Mouse (Mus musculus) CH12.LX (cell line): ENCODE results near the gene Tmem53. TPM values are rescaled to one million over a fixed set of nuclear protein-coding genes. Genes with fewer than 3 reads are reported as not detected.

Source experiments
- DNase-seq: peaks from one replicate; pipeline ENCODE4 v3.0.0-alpha.2; 2013; ENCODE audit errors: extremely low read depth
- H3K27ac ChIP-seq: 2 replicates; pipeline ENCODE4 v1.5.1; 2012; ENCODE audit warnings: low read depth, mild to moderate bottlenecking, control low read depth, moderate library complexity; ENCODE audit not compliant: insufficient read depth
- H3K27me3 ChIP-seq: replicated peaks from 2 replicates; pipeline ENCODE3; 2012; ENCODE audit warnings: inconsistent platforms
- H3K36me3 ChIP-seq, 2 experiments: replicated peaks in 1 of 2; 2 replicates each; pipeline versions ENCODE3 to v1.6.1; 2012; ENCODE audit warnings: inconsistent platforms in 1 of 2, low read length in 1 of 2, mild to moderate bottlenecking in 1 of 2, mixed read lengths in 1 of 2, moderate library complexity in 1 of 2; ENCODE audit not compliant: control insufficient read depth in 1 of 2, insufficient read depth in 1 of 2
- H3K4me1 ChIP-seq, 2 experiments: 2 replicates each; pipeline ENCODE4 v1.6.1; 2012; ENCODE audit warnings: inconsistent platforms in 1 of 2, moderate library complexity in 1 of 2; ENCODE audit not compliant: insufficient read depth in 2 of 2, control insufficient read depth in 1 of 2
- H3K4me2 ChIP-seq: 2 replicates; pipeline ENCODE4 v1.6.1; 2012; ENCODE audit warnings: low read depth, mild to moderate bottlenecking, control low read depth; ENCODE audit not compliant: poor library complexity, insufficient read depth, severe bottlenecking
- H3K4me3 ChIP-seq, 3 experiments: fragments of 150-350 bp in 1 of 3; sonication (generic) in 1 of 3; replicated peaks in 1 of 3; 2 replicates each; pipeline versions ENCODE3 to v1.5.1; 2011 to 2012; ENCODE audit warnings: low read depth in 2 of 3, low read length in 2 of 3, mild to moderate bottlenecking in 2 of 3, moderate library complexity in 2 of 3, control low read depth in 1 of 3, improper control_type of control experiment in 1 of 3, inconsistent platforms in 1 of 3, mixed read lengths in 1 of 3; ENCODE audit not compliant: poor library complexity in 1 of 3
- H3K79me2 ChIP-seq: replicated peaks from 2 replicates; pipeline ENCODE4 v1.6.1; 2012; ENCODE audit warnings: mild to moderate bottlenecking, moderate library complexity; ENCODE audit not compliant: control insufficient read depth, poor library complexity, insufficient read depth, severe bottlenecking; ENCODE audit errors: extremely low read depth
- H3K9ac ChIP-seq: 2 replicates; pipeline ENCODE4 v1.6.1; 2012; ENCODE audit warnings: low read depth, mild to moderate bottlenecking, control low read depth, moderate library complexity; ENCODE audit not compliant: insufficient read depth
- H3K9me3 ChIP-seq: replicated peaks from 2 replicates; pipeline ENCODE3; 2012; ENCODE audit warnings: low read length, inconsistent platforms, mixed read lengths
- CHD1 ChIP-seq: IDR thresholded peaks from 2 replicates; pipeline ENCODE4 v1.6.1; 2012; ENCODE audit warnings: low read depth, low read length, improper control_type of control experiment, inconsistent platforms
- CHD2 ChIP-seq: IDR thresholded peaks from 2 replicates; pipeline ENCODE4 v1.6.1; 2011; ENCODE audit warnings: low read length, improper control_type of control experiment
- CTCF ChIP-seq, 2 experiments: IDR thresholded peaks in 1 of 2; conservative IDR thresholded peaks in 1 of 2; 2 replicates each; pipeline ENCODE4 v1.5.1; 2011 to 2012; ENCODE audit warnings: low read depth in 2 of 2, low read length in 2 of 2, improper control_type of control experiment in 1 of 2, inconsistent platforms in 1 of 2, mild to moderate bottlenecking in 1 of 2, moderate library complexity in 1 of 2
- GABPA ChIP-seq: IDR thresholded peaks from 2 replicates; pipeline ENCODE4 v1.6.1; 2012; ENCODE audit warnings: low read depth, low read length, improper control_type of control experiment, inconsistent platforms; ENCODE audit not compliant: insufficient replicate concordance
- IRF4 ChIP-seq: IDR thresholded peaks from 2 replicates; pipeline ENCODE4 v1.6.1; 2014; ENCODE audit warnings: low read depth, mild to moderate bottlenecking, inconsistent platforms, low read length, improper control_type of control experiment
- JUN ChIP-seq: IDR thresholded peaks from 2 replicates; pipeline ENCODE4 v1.6.1; 2011; ENCODE audit warnings: low read depth, mild to moderate bottlenecking, low read length, improper control_type of control experiment, moderate library complexity; ENCODE audit not compliant: insufficient read depth
- JUND ChIP-seq: conservative IDR thresholded peaks from 2 replicates; pipeline ENCODE4 v1.6.1; 2011; ENCODE audit warnings: low read depth, low read length, improper control_type of control experiment
- KAT2A ChIP-seq: IDR thresholded peaks from 2 replicates; pipeline ENCODE4 v1.6.1; 2012; ENCODE audit warnings: low read length, improper control_type of control experiment, inconsistent platforms; ENCODE audit not compliant: insufficient replicate concordance
- MAX ChIP-seq: IDR thresholded peaks from 2 replicates; pipeline ENCODE4 v1.6.1; 2011; ENCODE audit warnings: low read length, improper control_type of control experiment
- MYC ChIP-seq: IDR thresholded peaks from 2 replicates; pipeline ENCODE4 v1.6.1; 2011; ENCODE audit warnings: low read depth, mild to moderate bottlenecking, improper control_type of control experiment, low read length
- NELFE ChIP-seq: IDR thresholded peaks from 2 replicates; pipeline ENCODE4 v1.6.1; 2011; ENCODE audit warnings: low read depth, low read length, improper control_type of control experiment
- POLR2A ChIP-seq: IDR thresholded peaks from 2 replicates; pipeline ENCODE4 v1.6.1; 2011; ENCODE audit warnings: low read depth, mild to moderate bottlenecking, improper control_type of control experiment, low read length
- RAD21 ChIP-seq: IDR thresholded peaks from 2 replicates; pipeline ENCODE4 v1.6.1; 2011; ENCODE audit warnings: low read depth, mild to moderate bottlenecking, low read length, improper control_type of control experiment, moderate library complexity
- RCOR1 ChIP-seq: conservative IDR thresholded peaks from 2 replicates; pipeline ENCODE4 v1.6.1; 2012; ENCODE audit warnings: low read depth, mild to moderate bottlenecking, inconsistent platforms, low read length, improper control_type of control experiment
- SIN3A ChIP-seq: IDR thresholded peaks from 2 replicates; pipeline ENCODE4 v1.6.1; 2012; ENCODE audit warnings: low read length, improper control_type of control experiment, inconsistent platforms
- TBP ChIP-seq: conservative IDR thresholded peaks from 2 replicates; pipeline ENCODE4 v1.6.1; 2011; ENCODE audit warnings: low read depth, low read length, improper control_type of control experiment
- TCF12 ChIP-seq: IDR thresholded peaks from 2 replicates; pipeline ENCODE4 v1.6.1; 2014; ENCODE audit warnings: low read depth, mild to moderate bottlenecking, inconsistent platforms, low read length, improper control_type of control experiment
- UBTF ChIP-seq: IDR thresholded peaks from 2 replicates; pipeline ENCODE4 v1.6.1; 2012; ENCODE audit warnings: low read depth, mild to moderate bottlenecking, inconsistent platforms, low read length, improper control_type of control experiment, moderate library complexity
- USF1 ChIP-seq: IDR thresholded peaks from 2 replicates; pipeline ENCODE4 v1.6.1; 2014; ENCODE audit warnings: low read depth, mild to moderate bottlenecking, inconsistent platforms, low read length, improper control_type of control experiment
- ZKSCAN1 ChIP-seq: IDR thresholded peaks from 2 replicates; pipeline ENCODE4 v1.6.1; 2012; ENCODE audit warnings: low read depth, inconsistent platforms, low read length, improper control_type of control experiment, borderline replicate concordance
- ZNF384 ChIP-seq: IDR thresholded peaks from 2 replicates; pipeline ENCODE4 v1.6.1; 2012; ENCODE audit warnings: low read depth, low read length, improper control_type of control experiment, inconsistent platforms
- dilution Hi-C: fragments of 300-500 bp; cut with MboI; formaldehyde crosslinking; loops from 2 replicates; pipeline ENCODE4 v1.14.3; 2020; ENCODE audit warnings: low sequenced_read_pairs; ENCODE audit not compliant: extremely low pct_unique_long_range_greater_than_20kb, extremely low pct_ligation_motif_present
- in situ Hi-C: fragments of 300-500 bp; cut with MboI; formaldehyde crosslinking; loops from 3 replicates; pipeline ENCODE4 v1.14.3; 2019; ENCODE audit warnings: low sequenced_read_pairs, low pct_ligation_motif_present, low pct_unique_long_range_greater_than_20kb, mixed read lengths
- polyA plus RNA-seq: library from polyadenylated mRNA; unstranded; fragments of >175 nt; gene quantifications from 2 replicates; pipeline ENCODE4 v1.2.1, GENCODE M21; 2012; ENCODE audit warnings: low read depth; ENCODE audit not compliant: insufficient read length
- total RNA-seq, 2 experiments: library from RNA; depleted of rRNA; stranded (reverse); fragments of 300-350 nt in 1 of 2; fragments of >200 nt in 1 of 2; gene quantifications; 2 replicates each; pipeline ENCODE4 v1.2.3; 2012 to 2014

Tmem53 gene
- total and polyA plus RNA-seq, 3 experiments, result 1.1 to 1.4 (median 1.2) TPM

DNA sequence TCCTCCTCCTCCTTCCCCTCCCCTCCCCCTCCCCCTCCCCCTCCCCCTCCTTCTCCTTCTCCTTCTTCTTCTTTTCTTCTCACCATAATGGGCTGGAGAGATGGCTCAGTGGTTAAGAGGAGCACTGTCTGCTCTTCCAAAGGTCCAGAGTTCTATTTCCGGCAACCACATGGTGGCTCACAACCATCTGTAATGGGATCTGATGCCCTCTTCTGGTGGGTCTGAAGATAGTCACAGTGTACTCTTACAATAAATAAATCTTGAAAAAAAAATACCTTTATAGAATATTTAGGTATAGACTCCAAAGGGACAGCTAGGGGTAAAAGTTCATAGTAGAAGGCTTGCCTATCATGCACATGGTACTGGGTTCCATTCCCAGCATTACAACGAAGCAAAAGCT, 9.5 kb downstream of the Tmem53 start:
- TF ChIP-seq CTCF (conservative IDR thresholded peaks at IDR 0.05 in 1 of 2, IDR thresholded peaks at IDR 0.05 in 1 of 2; ENCODE audit: low read depth in 2 of 2, low read length in 2 of 2) (peak in 1 of 2 experiments; percentile 47; a peak in 2 of 4 replicates), TBP (no peak)
- TF ChIP-seq, all 38 proteins: peak for 1
- Histone ChIP-seq H3K4me2 (no peak overlapping the region), H3K9me3 (no peaks in the 10 kb centered on the region), H3K36me3 (no peaks in the 10 kb centered on the region), H3K27ac (no peak overlapping the region), H3K4me3 (no peak overlapping the region), H3K79me2 (no peaks in the 10 kb centered on the region), H3K4me1 (peaks cover 9 to 10% of the 10 kb centered on the region in 2 experiments), H3K9ac (no peak overlapping the region), H3K27me3 (no peaks in the 10 kb centered on the region)
- no peak for DNase-seq
- in situ Hi-C loops, result no loop called here
- dilution Hi-C loops, result no loop called here

- Histone ChIP-seq H3K79me2 (no peaks in the 10 kb centered on the region), H3K9me3 (no peaks in the 10 kb centered on the region), H3K27ac (no peak overlapping the region), H3K36me3 (no peaks in the 10 kb centered on the region), H3K27me3 (no peaks in the 10 kb centered on the region), H3K9ac (no peak overlapping the region), H3K4me3 (no peak overlapping the region), H3K4me2 (no peak overlapping the region), H3K4me1 (peaks cover 9 to 13% of the 10 kb centered on the region in 2 experiments)
- dilution Hi-C loops, result no loop called here
- in situ Hi-C loops, result no loop called here
- TF ChIP-seq USF1 (no peak), SIN3A (no peak), NELFE (no peak), TCF12 (no peak), JUN (no peak), POLR2A (no peak), RAD21 (no peak), IRF4 (no peak), GABPA (no peak), RCOR1 (no peak), CHD2 (no peak), CHD1 (no peak), JUND (no peak), MAX (no peak), ZKSCAN1 (no peak), MYC (no peak), KAT2A (no peak), ZNF384 (no peak), UBTF (no peak), TBP (no peak)
- DNase-seq, result no peak
Observed at GRCm38 (mm10) chr4:117262101-117262913, 10.6 kb downstream of the Tmem53 start.
